Mouse (Mus musculus) cortical plate, adult 2 months (tissue): ENCODE results near the gene Hspg2. TPM values are rescaled to one million over a fixed set of nuclear protein-coding genes. Genes with fewer than 3 reads are reported as not detected.
"Not testable (repeated sequence)": the region's sequence is repeated elsewhere in the genome, so short reads cannot be mapped to it uniquely, and the experiment has no call there.

Experiments
- H3K27ac ChIP-seq: fragments of 200-500 bp; 2 replicates; pipeline ENCODE4 v1.5.1; 2012; ENCODE audit warnings: low read length, control low read depth, inconsistent platforms; ENCODE audit not compliant: insufficient read depth
- H3K4me1 ChIP-seq: fragments of 200-500 bp; 2 replicates; pipeline ENCODE4 v1.6.1; 2011; ENCODE audit warnings: low read length; ENCODE audit not compliant: control insufficient read depth, insufficient read depth
- H3K4me3 ChIP-seq: fragments of 200-500 bp; 2 replicates; pipeline ENCODE4 v1.5.1; 2011; ENCODE audit warnings: mild to moderate bottlenecking, low read length, control low read depth; ENCODE audit not compliant: insufficient read depth
- CTCF ChIP-seq: fragments of 200-500 bp; IDR thresholded peaks from 2 replicates; pipeline ENCODE4 v1.5.1; 2011; ENCODE audit warnings: mild to moderate bottlenecking, control low read depth, low read length; ENCODE audit not compliant: insufficient read depth; ENCODE audit errors: extremely low read depth
- POLR2A ChIP-seq: fragments of 200-500 bp; IDR thresholded peaks from 2 replicates; pipeline ENCODE4 v1.6.1; 2011; ENCODE audit warnings: mild to moderate bottlenecking, low read length, control low read depth; ENCODE audit not compliant: insufficient read depth; ENCODE audit errors: extremely low read depth
- polyA plus RNA-seq: library from polyadenylated mRNA; depleted of rRNA; stranded (reverse); fragments of >200 nt; gene quantifications from 2 replicates; pipeline ENCODE4 v1.2.3, GENCODE M21; 2012; rRNA removed

Hspg2 gene
- 1.9 and 2.6 TPM in 2 replicates for polyA plus RNA-seq

DNA sequence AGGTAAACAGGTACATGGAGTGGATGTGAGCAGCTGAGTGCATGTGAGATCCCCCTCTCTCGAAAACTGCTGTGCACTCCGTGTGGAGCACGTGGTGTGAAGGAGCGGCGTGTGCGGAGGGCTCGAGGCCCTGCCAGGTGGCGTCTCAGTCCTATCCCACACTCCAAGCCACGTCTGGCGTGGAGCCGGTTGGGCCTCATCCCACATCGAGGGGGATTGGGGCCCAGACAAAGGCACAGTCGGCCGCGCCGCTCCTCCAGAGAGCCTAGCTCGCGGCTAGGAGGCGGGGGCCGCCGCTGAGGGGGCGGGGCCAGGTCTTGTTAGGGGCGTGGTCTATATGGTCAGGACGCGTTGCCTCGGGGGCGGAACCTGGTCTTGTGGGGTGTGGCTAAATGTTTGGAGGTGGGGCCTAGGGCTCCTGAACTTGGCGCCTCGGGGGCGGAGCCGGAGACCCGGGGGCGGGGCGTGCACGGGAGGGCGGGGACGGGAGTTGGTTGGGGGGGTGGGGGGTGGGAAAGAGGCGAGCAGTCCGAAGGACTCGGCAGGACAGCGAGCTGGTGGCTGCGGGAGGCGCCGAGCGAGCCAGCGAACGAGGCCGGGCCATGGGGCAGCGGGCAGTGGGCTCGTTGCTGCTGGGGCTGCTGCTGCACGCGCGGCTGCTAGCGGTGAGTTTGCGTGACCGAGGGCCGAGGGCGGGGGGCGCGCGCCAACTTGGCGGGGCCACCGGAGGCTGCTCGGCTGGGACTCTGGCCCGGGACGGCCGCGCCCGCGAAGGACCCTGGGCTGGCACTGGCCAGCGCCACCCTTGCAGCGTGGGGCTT is at the start of gene Hspg2:
Gene Hspg2 (plus strand): TSS at position 510 of the 821 bp plus-strand sequence.
- Histone ChIP-seq H3K4me1 (no peaks in the 10 kb centered on the region), H3K4me3 (peak within 1 kb of the TSS; percentile 32), H3K27ac (no peak within 1 kb of the TSS)
- TF ChIP-seq POLR2A (no peak), CTCF (no peak)

DNA sequence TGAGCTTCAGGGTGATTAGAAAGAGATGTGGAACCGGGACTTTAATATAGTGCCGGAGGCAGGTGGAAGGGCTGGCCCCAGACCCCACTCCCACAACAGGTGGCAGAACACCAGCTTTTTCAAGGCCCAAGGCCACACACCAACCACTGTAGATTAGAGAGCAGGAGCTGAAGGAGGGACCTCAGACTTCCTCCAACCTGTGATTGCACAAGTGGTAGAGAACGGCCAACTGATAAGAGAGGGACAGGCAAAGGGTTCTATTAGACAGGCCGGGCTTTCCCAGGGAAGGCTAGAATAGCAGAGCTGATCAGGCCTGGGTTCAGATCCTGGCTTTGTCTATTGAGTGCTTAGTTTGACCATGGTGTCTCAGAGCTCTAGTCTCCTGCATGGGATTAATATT is 38.1 kb upstream of the Hspg2 start, which contains the start of gene Cela3b:
Gene Cela3b (minus strand): TSS at position 39 of the 400 bp plus-strand sequence.
- no peak for TF ChIP-seq POLR2A
- no peak for TF ChIP-seq CTCF
- H3K4me3 ChIP-seq: no peak within 1 kb of the TSS
- H3K4me1 ChIP-seq: no peaks in the 10 kb centered on the region
- H3K27ac ChIP-seq: no peak within 1 kb of the TSS

DNA sequence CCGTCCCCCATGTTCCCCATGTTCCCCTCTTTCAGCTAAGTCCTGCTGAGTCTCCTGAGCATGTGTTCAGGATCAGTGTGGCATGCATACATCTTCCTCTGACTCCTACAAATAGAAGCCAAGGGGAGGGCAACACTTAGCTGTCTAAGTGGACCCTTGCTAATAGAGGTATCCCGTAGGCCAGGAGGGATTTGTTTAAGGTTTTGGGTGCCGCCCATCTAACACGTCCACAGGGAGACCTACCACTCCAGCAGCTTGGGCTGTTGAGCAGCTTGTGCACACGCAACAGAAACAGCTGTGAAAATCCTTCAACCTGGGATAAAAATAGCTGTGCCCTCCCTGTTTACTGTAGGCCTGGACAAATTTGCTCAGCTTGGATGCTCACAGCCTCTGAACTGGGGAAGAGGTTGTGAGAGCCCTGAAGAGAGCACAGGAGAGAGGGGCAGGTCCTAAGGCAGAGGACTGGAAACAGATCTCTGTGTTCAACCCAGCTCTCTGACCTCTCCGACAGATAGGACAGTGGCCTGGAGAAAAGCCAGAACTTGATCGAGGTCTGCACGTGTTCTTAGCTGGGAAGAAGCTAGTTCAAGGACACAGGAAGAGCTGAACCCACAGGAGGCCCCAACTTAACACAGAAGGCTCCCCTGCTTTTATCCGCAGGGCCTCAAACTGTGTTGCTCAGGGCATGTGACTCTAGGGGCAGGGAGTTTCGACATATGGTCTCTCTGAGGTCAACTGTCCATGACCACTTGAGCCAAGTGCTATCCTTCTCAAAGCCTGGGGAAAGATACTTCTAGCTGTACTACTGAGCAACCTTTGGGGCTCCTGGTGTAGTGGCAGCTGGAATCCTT is 35.6 kb upstream of the Hspg2 start:
- H3K4me1 ChIP-seq, H3K4me3 ChIP-seq, H3K27ac ChIP-seq: not testable (repeated sequence)

DNA sequence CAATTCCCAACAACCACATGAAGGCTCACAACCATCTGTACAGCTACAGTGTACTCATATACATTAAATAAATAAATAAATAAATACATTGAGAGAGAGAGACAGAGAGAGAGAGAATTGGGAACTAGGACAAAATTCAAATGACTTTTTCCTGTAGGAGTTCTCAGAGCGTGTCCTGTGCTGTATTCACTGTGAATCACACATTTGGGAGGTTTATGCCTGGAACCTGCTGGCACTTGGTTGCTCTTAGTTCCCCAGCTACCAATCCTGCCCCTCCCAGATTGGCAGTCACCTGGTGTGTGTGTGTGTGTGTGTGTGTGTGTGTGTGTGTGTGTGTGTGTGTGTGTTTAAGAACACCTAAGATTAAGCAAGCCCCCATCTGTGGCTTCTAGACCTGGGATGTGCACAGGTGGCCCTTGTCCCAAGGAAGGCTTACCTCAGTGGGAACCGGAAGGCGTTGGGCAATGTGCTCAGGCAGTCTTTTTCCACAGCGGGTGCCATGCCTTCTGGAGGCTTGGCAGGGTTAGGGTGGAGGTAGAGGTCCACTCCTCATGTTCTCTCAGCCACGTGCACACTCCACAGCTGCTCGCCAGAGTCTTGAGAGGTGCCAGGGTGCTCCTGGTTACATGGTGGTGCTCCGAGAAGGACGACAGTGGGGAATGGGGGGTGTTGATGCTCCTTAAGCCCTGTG is 31.4 kb upstream of the Hspg2 start:
- Histone ChIP-seq H3K27ac (no peak overlapping the region), H3K4me1 (no peaks in the 10 kb centered on the region), H3K4me3 (no peak overlapping the region)
- no peak for TF ChIP-seq CTCF
- no peak for TF ChIP-seq POLR2A

DNA sequence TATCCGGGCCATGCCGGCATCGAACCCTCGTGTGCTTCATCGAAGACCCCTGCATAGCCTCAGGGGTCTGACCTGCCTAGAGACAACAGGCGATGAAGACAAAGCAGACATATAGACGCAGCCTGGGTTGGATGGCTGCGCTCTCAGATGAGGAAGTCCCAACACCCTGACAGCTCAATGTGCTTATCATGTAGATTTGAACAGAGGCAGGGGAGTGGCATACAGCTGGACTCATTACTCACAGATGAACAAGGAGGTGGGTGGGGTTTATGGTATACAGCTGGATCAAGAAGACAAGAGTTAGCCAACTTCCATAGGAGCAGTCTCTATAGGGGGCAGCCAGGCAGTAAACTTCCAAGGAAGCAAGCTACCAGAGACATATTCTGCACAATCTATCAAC is 29.7 kb upstream of the Hspg2 start:
- Histone ChIP-seq H3K4me1 (no peaks in the 10 kb centered on the region), H3K4me3 (no peak overlapping the region), H3K27ac (no peak overlapping the region)
- TF ChIP-seq POLR2A (no peak), CTCF (no peak)

DNA sequence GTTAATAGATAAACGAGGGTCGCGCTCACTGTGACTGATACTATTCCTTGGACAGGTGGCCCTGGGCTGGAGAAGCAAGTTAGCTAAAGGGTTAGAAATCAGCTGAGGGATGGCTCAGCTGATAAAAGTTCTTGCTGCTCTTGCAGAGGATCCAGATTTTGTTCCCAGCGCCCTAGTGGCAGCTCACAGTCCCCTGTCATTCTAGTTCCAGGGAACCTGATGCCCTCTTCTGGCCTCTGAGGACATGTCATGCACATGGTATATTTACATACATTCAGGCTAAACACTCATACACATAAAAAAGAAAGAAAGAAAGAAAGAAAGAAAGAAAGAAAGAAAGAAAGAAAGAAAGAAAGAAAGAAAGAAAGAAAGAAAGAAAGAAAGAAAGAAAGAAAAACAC is 27.2 kb upstream of the Hspg2 start:
- no peaks in the 10 kb centered on the region for H3K4me1 ChIP-seq
- H3K27ac ChIP-seq: no peak overlapping the region
- H3K4me3 ChIP-seq: no peak overlapping the region
- TF ChIP-seq POLR2A: no peak
- TF ChIP-seq CTCF: no peak

DNA sequence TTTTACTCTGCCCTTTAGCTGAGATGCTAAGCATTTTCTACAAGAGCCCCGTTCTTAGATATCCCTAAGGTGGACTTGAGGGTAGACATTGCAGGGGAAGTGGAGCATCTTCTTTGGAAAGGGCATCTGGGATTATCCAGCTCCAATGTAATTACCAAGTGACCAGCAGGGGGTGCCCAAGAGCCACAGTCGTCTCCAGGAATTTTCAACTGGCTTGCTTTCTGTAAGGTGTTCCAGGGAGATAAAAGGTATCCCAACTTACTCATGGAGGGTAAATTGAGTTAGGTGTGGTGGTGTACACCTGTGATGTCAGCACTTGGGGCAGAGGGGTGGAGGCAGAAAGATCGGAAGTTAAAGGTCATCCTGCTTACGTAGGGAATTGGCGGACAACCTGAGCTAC is 24.9 kb upstream of the Hspg2 start:
- Histone ChIP-seq H3K4me3 (no peak overlapping the region), H3K27ac (no peak overlapping the region), H3K4me1 (0 out of 2 replicates have a peak, but pooled peaks cover 3% of the 10 kb centered on the region)
- TF ChIP-seq POLR2A (no peak), CTCF (peak; percentile 87)

DNA sequence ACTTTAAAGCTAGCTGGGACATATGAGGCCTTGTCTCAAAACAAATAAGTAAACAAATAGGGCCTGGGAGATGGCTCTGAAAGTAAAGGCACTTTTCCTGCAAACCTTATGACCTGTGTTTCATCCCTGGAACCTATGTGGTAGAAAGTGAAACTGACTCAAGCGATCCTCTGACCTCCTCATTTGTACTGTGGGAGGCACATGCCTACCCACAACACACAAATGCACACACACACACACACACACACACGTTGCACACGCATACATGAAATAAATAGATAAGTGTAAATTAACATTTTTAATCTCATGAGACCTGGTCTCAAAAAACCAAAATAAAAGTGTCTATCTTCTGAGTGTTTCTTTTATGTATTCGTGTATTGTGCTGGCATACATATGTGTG is 22.7 kb upstream of the Hspg2 start:
- H3K27ac ChIP-seq: no peak overlapping the region
- no peak for TF ChIP-seq CTCF
- TF ChIP-seq POLR2A: no peak
- 0 out of 2 replicates have a peak, but pooled peaks cover 3% of the 10 kb centered on the region for H3K4me1 ChIP-seq
- no peak overlapping the region for H3K4me3 ChIP-seq

DNA sequence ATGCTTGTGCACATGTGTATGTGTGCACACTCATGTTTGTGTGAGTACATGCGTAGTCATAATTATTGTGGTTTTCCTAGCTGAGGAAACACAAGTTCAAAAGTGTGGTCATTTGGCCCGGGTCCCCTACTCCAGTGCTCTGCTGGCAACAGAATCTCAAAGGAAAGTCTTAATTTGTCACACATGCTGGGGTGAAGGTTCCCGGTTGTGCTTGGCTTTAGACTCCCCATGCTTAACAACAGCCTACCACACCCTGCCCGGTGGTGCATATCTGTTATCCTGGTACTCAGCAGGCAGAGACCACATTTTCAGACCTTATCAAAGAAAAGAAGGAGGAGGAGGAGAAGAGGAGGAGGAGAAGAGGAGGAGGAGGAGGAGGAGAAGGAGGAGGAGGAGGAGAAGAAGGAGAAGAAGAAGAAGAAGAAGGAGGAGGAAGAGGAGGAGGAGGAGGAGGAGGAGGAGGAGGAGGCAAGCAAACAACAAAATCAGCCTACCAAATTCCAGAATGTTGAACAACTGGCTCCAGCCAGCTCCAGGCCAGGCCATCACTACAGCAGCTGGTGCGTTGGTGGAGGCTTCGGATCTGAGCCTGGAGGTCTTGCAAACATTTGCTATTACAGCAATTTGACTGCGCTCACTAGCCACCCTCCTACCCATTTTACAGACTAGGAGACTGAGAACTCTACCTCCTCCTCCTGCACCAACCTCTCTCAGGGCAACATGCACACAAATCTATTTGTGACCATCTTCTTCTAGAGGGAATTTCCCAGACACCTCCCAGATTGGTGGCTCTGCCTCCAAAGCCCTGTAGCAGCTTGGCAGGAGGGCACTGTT is 21.0 kb upstream of the Hspg2 start:
- no peak overlapping the region for H3K4me3 ChIP-seq
- TF ChIP-seq POLR2A (no peak), CTCF (no peak)
- 0 out of 2 replicates have a peak, but pooled peaks cover 3% of the 10 kb centered on the region for H3K4me1 ChIP-seq
- H3K27ac ChIP-seq: no peak overlapping the region
